Mouse (Mus musculus) limb, embryonic 15.5 days (tissue): Measurements from ENCODE around the gene Tmem121. TPM values are rescaled to one million over a fixed set of nuclear protein-coding genes. Genes with fewer than 3 reads are reported as not detected.

ENCODE experiments used
- ATAC-seq: fragments of 200-750 bp; cut with Nextera tagmentation; 2 replicates; pipeline ENCODE4 v1.8.0; 2017; ENCODE audit warnings: low read depth, moderate TSS enrichment; ENCODE audit not compliant: insufficient number of reproducible peaks, low FRiP score, low TSS enrichment
- H3K27ac ChIP-seq: fragments of 300-500 bp; sonication (generic); 2 replicates; pipeline ENCODE4 v1.5.1; 2015; ENCODE audit warnings: moderate library complexity, mild to moderate bottlenecking, inconsistent platforms
- H3K27me3 ChIP-seq: fragments of 300-500 bp; sonication (generic); 2 replicates; pipeline ENCODE4 v1.6.1; 2015; ENCODE audit warnings: inconsistent platforms
- H3K36me3 ChIP-seq: fragments of 300-500 bp; sonication (generic); 2 replicates; pipeline ENCODE4 v1.6.1; 2015; ENCODE audit warnings: inconsistent platforms
- H3K4me1 ChIP-seq: fragments of 300-500 bp; sonication (generic); 2 replicates; pipeline ENCODE4 v1.6.1; 2015; ENCODE audit warnings: inconsistent platforms
- H3K4me2 ChIP-seq: fragments of 300-500 bp; sonication (generic); 2 replicates; pipeline ENCODE4 v1.6.1; 2015; ENCODE audit warnings: mild to moderate bottlenecking, inconsistent platforms
- H3K4me3 ChIP-seq: fragments of 300-500 bp; sonication (generic); 2 replicates; pipeline ENCODE4 v1.5.1; 2015; ENCODE audit warnings: mild to moderate bottlenecking, inconsistent platforms
- H3K9ac ChIP-seq: fragments of 300-500 bp; sonication (generic); 2 replicates; pipeline ENCODE4 v1.6.1; 2015; ENCODE audit warnings: inconsistent platforms
- H3K9me3 ChIP-seq: fragments of 300-500 bp; sonication (generic); 2 replicates; pipeline ENCODE4 v1.6.1; 2016; ENCODE audit warnings: inconsistent platforms
- WGBS: fragments of 180-500 bp; shearing (Covaris S2); methylation state at CpG from one replicate; pipeline ENCODE4 v1.1.7; 2015; 5-methylcytosine and 5-hydroxymethylcytosine counted together
- polyA plus RNA-seq: library from polyadenylated mRNA; unstranded; fragments of >200 nt; fragmentation: Nextera tagmentation; extraction: Ambion mirVana; gene quantifications from 2 replicates; pipeline ENCODE4 v1.2.1, GENCODE M21; 2015

The Tmem121 gene
- polyA plus RNA-seq, 1 experiment from 2014 or later: 17.1 TPM

DNA sequence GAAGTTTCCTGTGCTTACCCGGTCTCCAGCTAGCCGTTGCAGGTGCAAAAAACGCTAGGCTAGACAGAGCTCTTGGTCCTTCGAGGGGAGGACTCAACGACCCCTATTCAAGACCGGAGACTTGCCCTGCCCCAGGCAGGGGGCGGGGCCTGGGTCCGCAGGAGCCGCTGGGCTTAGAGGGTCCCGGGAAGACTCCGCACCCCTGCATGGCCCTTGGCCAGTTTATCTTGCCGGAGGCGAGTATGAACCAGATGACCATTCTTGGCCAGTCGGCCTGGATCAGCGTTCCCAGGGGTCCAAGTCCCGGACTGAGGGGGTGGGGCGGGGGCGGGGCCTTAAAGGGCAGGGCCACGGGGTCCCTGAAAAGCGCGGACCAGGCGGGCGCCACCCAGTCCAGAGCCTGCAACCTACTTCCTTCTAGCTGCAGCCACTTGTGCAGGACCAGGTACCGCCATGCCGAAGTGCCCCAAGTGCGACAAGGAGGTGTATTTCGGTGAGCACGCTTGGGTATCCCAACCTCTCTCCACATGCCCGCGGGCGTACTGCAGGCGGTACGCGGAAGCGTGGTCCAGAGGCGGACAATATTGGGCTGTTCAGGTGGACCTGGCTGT lies 34.0 kb upstream of the Tmem121 start:
- under 1% methylated on average over 36 of the region's 36 CpGs for WGBS
- Histone ChIP-seq H3K4me3 (peak overlapping the region; percentile 53), H3K4me2 (peak overlapping the region; percentile 86), H3K9ac (peak overlapping the region; percentile 41), H3K9me3 (no peaks in the 10 kb centered on the region), H3K36me3 (no peaks in the 10 kb centered on the region), H3K27me3 (peaks cover 41% of the 10 kb centered on the region), H3K4me1 (peaks cover 40% of the 10 kb centered on the region), H3K27ac (0 out of 2 replicates have a peak overlapping the region, but pooled peaks have one; percentile 7)
- no peak for ATAC-seq

DNA sequence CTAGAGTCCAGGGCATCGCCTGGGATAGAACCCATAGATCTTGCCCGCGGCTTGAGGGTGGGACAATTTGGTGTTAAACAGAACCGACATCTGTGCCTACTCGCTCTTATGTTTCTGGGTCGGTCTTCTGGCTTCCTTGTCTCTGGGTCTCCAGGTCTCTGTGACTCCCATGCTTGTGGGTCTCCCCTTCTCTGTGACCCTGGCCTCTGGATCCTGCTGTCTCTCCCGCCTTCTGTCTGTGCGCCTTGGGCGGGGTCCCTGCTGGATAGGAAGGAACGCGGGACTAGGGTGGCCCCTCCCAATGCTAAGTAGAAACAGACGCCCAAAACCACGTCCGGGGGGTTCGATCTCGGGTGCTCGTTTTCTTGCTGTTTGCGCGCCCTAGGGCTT lies 33.5 kb upstream of the Tmem121 start:
- 10% methylated on average over 19 of the region's 19 CpGs for WGBS
- Histone ChIP-seq H3K4me1 (peaks cover 42% of the 10 kb centered on the region), H3K27ac (0 out of 2 replicates have a peak overlapping the region, but pooled peaks have one; percentile 7), H3K27me3 (peaks cover 37% of the 10 kb centered on the region), H3K4me3 (peak overlapping the region; percentile 53), H3K9ac (peak overlapping the region; percentile 41), H3K4me2 (peak overlapping the region; percentile 86), H3K36me3 (no peaks in the 10 kb centered on the region), H3K9me3 (no peaks in the 10 kb centered on the region)
- ATAC-seq: no peak

DNA sequence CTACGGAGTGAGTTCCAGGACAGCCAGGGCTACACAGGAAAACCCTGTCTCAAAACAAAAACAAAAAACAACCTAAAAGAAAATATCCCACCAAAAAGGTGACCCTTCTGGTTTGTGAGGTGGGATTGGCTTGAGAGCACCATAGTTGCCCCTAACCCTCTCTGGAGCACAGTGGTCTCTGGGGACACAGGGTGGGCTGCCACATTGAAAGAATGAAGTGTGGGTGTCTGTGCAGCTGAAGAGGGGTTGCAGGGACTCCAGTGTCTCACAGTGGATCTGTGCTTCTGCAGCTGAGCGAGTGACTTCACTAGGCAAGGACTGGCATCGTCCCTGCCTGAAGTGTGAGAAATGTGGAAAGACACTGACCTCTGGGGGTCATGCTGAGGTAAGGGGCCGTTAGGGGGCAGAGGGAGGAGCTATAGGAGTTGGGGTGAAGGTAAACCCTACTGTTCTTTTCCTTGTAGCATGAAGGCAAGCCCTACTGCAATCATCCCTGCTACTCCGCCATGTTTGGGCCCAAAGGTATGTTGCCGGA lies 32.7 kb upstream of the Tmem121 start:
- Histone ChIP-seq H3K4me3 (peak overlapping the region; percentile 53), H3K4me2 (0 out of 2 replicates have a peak overlapping the region, but pooled peaks have one; percentile 86), H3K9me3 (no peaks in the 10 kb centered on the region), H3K4me1 (peaks cover 38% of the 10 kb centered on the region), H3K9ac (no peak overlapping the region), H3K27me3 (peaks cover 31% of the 10 kb centered on the region), H3K27ac (no peak overlapping the region), H3K36me3 (no peaks in the 10 kb centered on the region)
- WGBS: 80% methylated on average over 6 of the region's 6 CpGs
- ATAC-seq: no peak

DNA sequence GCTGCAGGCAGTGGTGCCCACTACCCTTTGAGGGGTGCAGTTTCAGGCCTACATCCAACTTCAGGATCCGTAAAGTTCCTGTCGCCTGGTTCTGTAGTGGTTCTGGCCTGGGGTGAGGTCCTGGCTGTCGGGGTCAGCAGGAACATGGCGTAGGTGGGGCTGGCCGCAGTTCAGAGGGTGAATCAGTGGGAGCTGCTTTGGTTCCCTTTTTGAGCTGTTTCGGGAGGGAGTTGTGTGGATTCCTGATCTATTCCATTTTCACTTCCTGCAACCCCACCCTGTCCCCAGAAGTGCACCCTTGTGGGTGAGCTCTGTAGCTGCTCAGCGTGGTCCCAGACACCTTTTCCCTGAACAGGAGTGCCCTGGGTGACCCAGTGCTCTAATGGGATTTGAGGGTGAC lies 31.8 kb upstream of the Tmem121 start:
- Histone ChIP-seq H3K27me3 (peaks cover 23% of the 10 kb centered on the region), H3K4me1 (peaks cover 38% of the 10 kb centered on the region), H3K9ac (no peak overlapping the region), H3K9me3 (no peaks in the 10 kb centered on the region), H3K4me3 (no peak overlapping the region), H3K4me2 (no peak overlapping the region), H3K36me3 (no peaks in the 10 kb centered on the region; the same call in 1 of the 2 replicates), H3K27ac (no peak overlapping the region)
- ATAC-seq: no peak
- 95% methylated on average over 7 of the region's 7 CpGs for WGBS

DNA sequence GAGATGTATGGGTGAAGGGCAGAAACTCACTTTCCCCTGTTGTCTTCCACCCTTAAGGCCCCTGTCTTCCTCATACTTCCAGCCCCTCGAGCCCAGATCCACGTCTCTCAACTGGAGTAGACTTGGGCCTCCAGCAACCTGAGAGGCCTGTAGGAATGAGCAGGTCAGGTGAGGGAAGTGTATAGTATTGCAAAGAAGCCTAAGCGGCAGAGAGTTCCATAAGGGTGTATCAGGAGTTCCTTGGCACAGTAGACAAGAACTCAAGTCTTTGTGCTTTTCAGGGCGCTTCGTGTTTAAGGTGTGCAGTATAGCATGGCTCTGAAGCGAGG lies 31.0 kb upstream of the Tmem121 start:
- no peak for ATAC-seq
- peaks cover under 1% of the 10 kb centered on the region; the same call in 1 of the 2 replicates for H3K36me3 ChIP-seq
- H3K27me3 ChIP-seq: peaks cover 23% of the 10 kb centered on the region
- H3K9me3 ChIP-seq: no peaks in the 10 kb centered on the region
- H3K4me2 ChIP-seq: peak overlapping the region; percentile 93
- peaks cover 38% of the 10 kb centered on the region for H3K4me1 ChIP-seq
- H3K9ac ChIP-seq: no peak overlapping the region
- H3K4me3 ChIP-seq: peak overlapping the region; percentile 76
- peak overlapping the region; percentile 89 for H3K27ac ChIP-seq
- WGBS: 68% methylated on average over 6 of the region's 6 CpGs

DNA sequence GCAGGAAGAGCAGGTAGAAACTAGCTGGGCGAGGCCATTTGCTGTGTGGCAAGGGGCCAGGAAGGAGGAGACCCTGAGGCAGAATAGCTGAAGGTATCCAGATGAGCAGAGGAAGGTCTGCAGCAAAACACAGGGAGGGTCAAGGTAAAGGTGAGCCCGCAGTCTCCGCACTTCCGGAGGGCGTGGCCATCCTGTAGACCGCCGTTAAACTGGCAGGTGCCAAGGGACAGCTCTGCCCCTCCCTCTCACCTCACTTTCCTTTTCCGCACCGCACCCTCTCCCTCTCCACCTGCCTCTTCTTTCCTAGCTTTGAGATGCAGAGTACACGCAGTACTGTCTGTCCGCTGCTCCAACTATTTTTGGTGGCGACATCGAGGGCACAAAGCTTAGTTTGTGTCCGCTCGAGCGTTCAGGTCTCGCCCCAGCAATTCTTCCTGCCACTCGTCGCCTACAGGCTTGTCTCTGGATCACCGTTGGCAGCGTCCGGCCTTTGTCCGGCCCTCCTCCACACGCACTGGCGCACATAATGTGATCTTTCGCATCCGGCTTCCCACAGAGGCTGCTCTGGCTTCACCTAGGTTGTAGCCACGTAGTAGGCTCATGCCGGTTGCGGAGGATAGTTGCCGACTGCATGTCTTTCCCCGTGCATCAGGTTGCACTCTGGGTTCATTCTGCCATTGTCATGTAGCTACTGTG lies 30.5 kb upstream of the Tmem121 start:
- Histone ChIP-seq H3K9me3 (no peaks in the 10 kb centered on the region), H3K4me1 (peaks cover 38% of the 10 kb centered on the region), H3K9ac (peak overlapping the region; percentile 50), H3K4me2 (peak overlapping the region; percentile 93), H3K27me3 (peaks cover 23% of the 10 kb centered on the region), H3K27ac (peak overlapping the region; percentile 89), H3K36me3 (peaks cover 3% of the 10 kb centered on the region; the same call in 1 of the 2 replicates), H3K4me3 (peak overlapping the region; percentile 76)
- no peak for ATAC-seq
- 5% methylated on average over 31 of the region's 32 CpGs for WGBS

DNA sequence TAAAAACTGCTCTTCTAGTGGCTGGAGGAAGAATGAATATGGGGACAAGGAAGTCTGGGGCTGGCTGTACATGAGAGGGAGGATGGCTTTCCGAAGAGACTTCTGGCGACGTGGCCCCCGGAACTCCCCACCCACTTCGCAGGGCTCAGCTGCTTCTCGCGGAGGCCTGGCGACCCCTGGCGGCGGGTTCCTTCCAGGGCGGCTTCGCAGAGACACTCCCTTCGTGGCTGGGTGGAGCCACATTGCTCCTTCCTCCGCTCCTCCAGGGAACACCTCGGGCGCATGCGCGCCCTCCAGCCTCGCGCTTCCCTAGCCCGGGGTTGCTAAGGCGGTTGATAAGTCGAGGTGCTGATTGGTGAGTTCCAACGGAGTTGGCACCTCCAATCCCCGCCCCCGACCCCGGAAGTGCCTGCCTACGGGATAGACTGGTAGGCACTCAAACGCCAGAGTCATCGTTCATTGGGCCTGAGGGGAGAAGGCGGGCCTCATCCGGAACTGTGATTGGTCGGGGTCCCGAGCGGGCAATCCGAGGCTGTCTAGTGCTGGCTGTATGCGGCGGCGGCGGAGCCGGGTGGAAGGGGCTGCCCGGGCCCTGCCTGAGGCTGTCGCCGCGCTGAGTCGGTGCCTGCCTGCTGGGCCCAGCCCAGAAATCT lies 29.7 kb upstream of the Tmem121 start, which contains the start of gene Tedc1:
Gene Tedc1 (plus strand): TSS at position 535 of the 653 bp plus-strand sequence.
- peak within 1 kb of the TSS; percentile 76 for H3K4me3 ChIP-seq
- H3K27me3 ChIP-seq: peaks cover 15% of the 10 kb centered on the region
- peaks cover 38% of the 10 kb centered on the region for H3K4me1 ChIP-seq
- H3K36me3 ChIP-seq: peaks cover 3% of the 10 kb centered on the region; the same call in 1 of the 2 replicates
- no peaks in the 10 kb centered on the region for H3K9me3 ChIP-seq
- H3K9ac ChIP-seq: peak within 1 kb of the TSS; percentile 50
- ATAC-seq: peak; percentile 96
- 0% methylated on average over 46 of the region's 46 CpGs for WGBS
- peak within 1 kb of the TSS; percentile 89 for H3K27ac ChIP-seq
- H3K4me2 ChIP-seq: peak within 1 kb of the TSS; percentile 93

DNA sequence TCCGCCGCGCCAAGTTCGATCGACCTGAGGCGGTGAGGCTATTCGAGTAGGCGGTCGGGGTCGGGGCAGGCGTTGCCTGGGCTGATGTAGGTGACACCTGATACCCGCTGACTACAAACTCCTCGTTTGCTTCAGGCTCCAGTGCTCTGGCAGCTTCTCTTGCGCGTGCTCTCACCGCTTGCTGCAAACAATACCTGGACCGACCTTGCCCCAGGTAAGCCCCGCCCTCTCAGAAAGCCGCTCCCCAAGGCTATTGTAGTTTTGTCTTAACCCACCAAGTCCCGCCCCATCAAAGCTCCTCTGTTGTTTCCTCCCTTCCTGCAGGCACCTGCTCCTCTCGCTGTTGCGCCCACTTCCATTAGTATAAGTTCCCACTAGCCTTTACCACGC lies 29.2 kb upstream of the Tmem121 start:
- WGBS: 1% methylated on average over 23 of the region's 23 CpGs
- ATAC-seq: no peak

DNA sequence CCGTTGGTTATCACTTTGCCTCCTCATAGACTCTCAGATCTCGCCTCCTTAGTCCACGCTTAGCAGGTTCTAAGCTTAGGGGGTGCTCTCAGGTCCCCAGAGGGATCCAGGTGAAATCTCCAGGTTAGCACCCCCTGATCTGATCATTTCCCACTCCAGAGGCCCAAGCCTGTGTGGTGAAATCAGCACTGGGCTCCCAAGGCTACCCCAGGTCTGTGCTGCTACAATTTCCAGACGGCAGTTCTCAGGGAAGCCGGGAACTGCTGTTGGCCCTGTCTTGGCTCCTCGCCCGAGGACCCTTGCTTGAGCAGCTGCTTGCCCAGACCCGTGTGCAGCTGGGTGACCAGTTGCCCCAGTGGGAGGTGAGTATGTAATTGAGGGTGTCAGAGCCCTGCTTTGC lies 28.7 kb upstream of the Tmem121 start:
- 32% methylated on average over 8 of the region's 8 CpGs for WGBS

More for the DNA sequence above, 29.2 kb upstream of the Tmem121 start:
- Histone ChIP-seq H3K9me3 (no peaks in the 10 kb centered on the region), H3K27me3 (peaks cover 10% of the 10 kb centered on the region; the same call in 1 of the 2 replicates), H3K4me3 (peak overlapping the region; percentile 76), H3K4me1 (peaks cover 35% of the 10 kb centered on the region), H3K9ac (peak overlapping the region; percentile 46), H3K36me3 (peaks cover 5% of the 10 kb centered on the region), H3K27ac (0 out of 2 replicates have a peak overlapping the region, but pooled peaks have one; percentile 33), H3K4me2 (peak overlapping the region; percentile 93)

DNA sequence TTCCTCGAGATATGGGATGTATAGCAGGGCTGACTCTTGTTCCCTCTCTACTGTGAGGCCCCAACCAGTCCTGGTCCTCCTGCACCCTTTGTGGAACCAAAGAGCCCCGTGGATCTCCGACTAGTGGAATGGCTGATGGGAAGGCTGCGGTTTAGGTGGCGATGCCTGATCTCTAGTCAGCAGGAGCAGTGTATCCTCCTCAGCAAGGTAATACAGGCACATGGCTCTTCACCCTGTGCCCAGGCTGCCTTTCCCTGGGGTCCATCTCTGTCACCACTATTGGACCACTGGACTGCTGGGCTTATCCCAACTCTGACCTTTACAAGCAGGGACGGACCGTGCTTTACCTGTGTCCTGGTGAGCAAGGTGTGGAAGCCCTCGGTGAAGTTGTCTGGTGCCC lies 28.2 kb upstream of the Tmem121 start:
- H3K4me2 ChIP-seq: peak overlapping the region; percentile 93; the same call in 1 of the 2 replicates
- peak overlapping the region; percentile 76; the same call in 1 of the 2 replicates for H3K4me3 ChIP-seq
- H3K27ac ChIP-seq: no peak overlapping the region
- 0 out of 2 replicates have a peak, but pooled peaks cover 7% of the 10 kb centered on the region for H3K27me3 ChIP-seq
- peaks cover 8% of the 10 kb centered on the region for H3K36me3 ChIP-seq
- H3K9ac ChIP-seq: no peak overlapping the region
- no peaks in the 10 kb centered on the region for H3K9me3 ChIP-seq
- peaks cover 25% of the 10 kb centered on the region for H3K4me1 ChIP-seq
- 89% methylated on average over 8 of the region's 8 CpGs for WGBS
- ATAC-seq: no peak

More for the DNA sequence above, 28.7 kb upstream of the Tmem121 start:
- Histone ChIP-seq H3K27me3 (0 out of 2 replicates have a peak, but pooled peaks cover 7% of the 10 kb centered on the region), H3K4me3 (peak overlapping the region; percentile 76), H3K9me3 (no peaks in the 10 kb centered on the region), H3K36me3 (peaks cover 8% of the 10 kb centered on the region), H3K9ac (peak overlapping the region; percentile 46), H3K4me1 (peaks cover 30% of the 10 kb centered on the region), H3K27ac (no peak overlapping the region), H3K4me2 (peak overlapping the region; percentile 93)
- no peak for ATAC-seq

DNA sequence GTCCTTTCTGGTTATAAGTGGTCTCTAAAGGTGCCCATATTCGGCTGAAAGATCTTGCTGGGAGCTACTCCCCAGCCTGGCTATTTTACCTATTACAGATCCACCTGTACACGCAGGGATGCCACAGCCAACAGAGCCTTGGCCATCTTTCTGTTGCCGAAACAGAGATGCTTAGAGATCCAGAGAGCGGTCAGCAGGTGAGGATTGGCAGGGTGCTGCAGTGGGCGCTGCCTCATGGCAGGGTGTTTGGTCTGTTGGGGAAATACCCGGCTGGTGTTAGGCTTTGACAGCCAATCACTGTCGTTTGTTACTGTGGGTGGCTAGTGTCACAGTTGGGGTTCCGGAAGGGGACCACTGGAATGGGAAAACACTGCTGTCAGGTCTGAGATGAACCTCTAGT lies 27.8 kb upstream of the Tmem121 start:
- Histone ChIP-seq H3K4me1 (peaks cover 24% of the 10 kb centered on the region), H3K4me3 (no peak overlapping the region), H3K9ac (no peak overlapping the region), H3K27ac (no peak overlapping the region), H3K27me3 (0 out of 2 replicates have a peak, but pooled peaks cover 7% of the 10 kb centered on the region), H3K4me2 (no peak overlapping the region), H3K36me3 (peaks cover 10% of the 10 kb centered on the region), H3K9me3 (no peaks in the 10 kb centered on the region)
- ATAC-seq: no peak
- 91% methylated on average over 8 of the region's 8 CpGs for WGBS
